Mouse (Mus musculus) heart, embryonic 11.5 days (tissue): ENCODE measurements around the gene Car9. TPM values are rescaled to one million over a fixed set of nuclear protein-coding genes. Genes with fewer than 3 reads are reported as not detected.

Experiments
- polyA plus RNA-seq: library from polyadenylated mRNA; unstranded; fragments of >200 nt; fragmentation: Nextera tagmentation; extraction: Ambion mirVana; gene quantifications from 2 replicates; pipeline ENCODE4 v1.2.1, GENCODE M21; 2014

Car9 gene
- polyA plus RNA-seq, 1 experiment from 2014 or later: 1.7 TPM

Other genes starting within 250 kb of the Car9 start
- 0.27 TPM in 1 of 2 replicates, not detected in the other for gene Atp8b5, start 239.8 kb upstream of the Car9 start, polyA plus RNA-seq
- gene Rusc2, start 125.0 kb upstream of the Car9 start, polyA plus RNA-seq: 6.3 and 7.8 TPM in 2 replicates
- 0.23 TPM in 1 of 2 replicates, not detected in the other for gene Fam166b, start 77.8 kb upstream of the Car9 start, polyA plus RNA-seq
- 5.0 and 6.1 TPM in 2 replicates for gene Tesk1, start 65.0 kb upstream of the Car9 start, polyA plus RNA-seq
- gene Cd72, start 52.3 kb upstream of the Car9 start, polyA plus RNA-seq: 1.8 and 3.3 TPM in 2 replicates
- gene Sit1, start 23.2 kb upstream of the Car9 start, polyA plus RNA-seq: not detected in 2 replicates
- gene Ccdc107, start 14.1 kb upstream of the Car9 start, polyA plus RNA-seq: 73.6 and 75.8 TPM in 2 replicates
- gene Arhgef39, start 7.3 kb upstream of the Car9 start, polyA plus RNA-seq: 34.2 and 35.7 TPM in 2 replicates
- gene Tpm2, start 16.8 kb downstream of the Car9 start, polyA plus RNA-seq: 155 and 162 TPM in 2 replicates
- 59.7 and 77.1 TPM in 2 replicates for gene Creb3, start 55.4 kb downstream of the Car9 start, polyA plus RNA-seq
- gene Tln1, start 55.7 kb downstream of the Car9 start, polyA plus RNA-seq: 74.2 and 86.2 TPM in 2 replicates
- gene Rgp1, start 71.7 kb downstream of the Car9 start, polyA plus RNA-seq: 20.1 and 32.5 TPM in 2 replicates
- 14.3 and 18.4 TPM in 2 replicates for gene Gba2, start 71.9 kb downstream of the Car9 start, polyA plus RNA-seq
- gene Msmp, start 77.5 kb downstream of the Car9 start, polyA plus RNA-seq: not detected in 2 replicates
- gene Npr2, start 125.0 kb downstream of the Car9 start, polyA plus RNA-seq: 7.2 and 7.8 TPM in 2 replicates
- 0.29 and 0.38 TPM in 2 replicates for gene Spag8, start 146.6 kb downstream of the Car9 start, polyA plus RNA-seq
- gene Hint2, start 149.5 kb downstream of the Car9 start, polyA plus RNA-seq: 128 and 131 TPM in 2 replicates
- gene Tmem8b, start 162.0 kb downstream of the Car9 start, polyA plus RNA-seq: 2.7 and 3.3 TPM in 2 replicates
- 3.4 and 3.9 TPM in 2 replicates for gene Fam221b, start 162.2 kb downstream of the Car9 start, polyA plus RNA-seq
- gene Olfr70, start 193.8 kb downstream of the Car9 start, polyA plus RNA-seq: not detected in 2 replicates
- gene Olfr71, start 203.3 kb downstream of the Car9 start, polyA plus RNA-seq: not detected in 2 replicates
- gene Hrct1, start 220.2 kb downstream of the Car9 start, polyA plus RNA-seq: 0.59 and 0.99 TPM in 2 replicates
- 0.16 and 0.24 TPM in 2 replicates for gene Spaar, start 223.1 kb downstream of the Car9 start, polyA plus RNA-seq